Mouse (Mus musculus): ENCODE data around the gene Med31. TPM values are rescaled to one million over a fixed set of nuclear protein-coding genes. Genes with fewer than 3 reads are reported as not detected.

Gene Med31
- 61.1 and 68.5 TPM in 2 replicates for polyA plus RNA-seq (2014; fragmentation: Nextera tagmentation; extraction: Ambion mirVana)

- DNase-seq (peak; percentile 88), ATAC-seq (ENCODE audit: low FRiP score, low TSS enrichment) (peak; percentile 85)
- Histone ChIP-seq H3K27me3 (ENCODE audit: control insufficient read depth, insufficient read depth, low read length) (no peaks in the 10 kb centered on the region), H3K9ac (replicated peaks; ENCODE audit: low read length) (peak within 1 kb of the TSS; percentile 69), H3K4me1 (ENCODE audit: control insufficient read depth, insufficient read depth, low read length) (peaks cover 22% of the 10 kb centered on the region), H3K27ac (replicated peaks; ENCODE audit: low read depth, low read length) (peak within 1 kb of the TSS; percentile 84), H3K36me3 (ENCODE audit: control insufficient read depth, insufficient read depth, low read length) (peaks cover 23% of the 10 kb centered on the region), H3K4me2 (ENCODE audit: low read length) (peak within 1 kb of the TSS; percentile 72), H3K9me3 (ENCODE audit: control insufficient read depth, low read length) (no peaks in the 10 kb centered on the region), H3K4me3 (replicated peaks; ENCODE audit: low read depth, low read length) (peak within 1 kb of the TSS; percentile 84)
- WGBS = 2% methylated on average over 29 of the region's 29 CpGs
Measured at GRCm38 (mm10) chr11:72215410-72215797, at the start of gene Med31. TSS of gene Med31 (minus strand) at chr11:72215592.

- Histone ChIP-seq H3K4me3 (replicated peaks; ENCODE audit: low read depth, low read length) (no peak overlapping the region), H3K27ac (replicated peaks; ENCODE audit: low read depth, low read length) (no peak overlapping the region), H3K27me3 (ENCODE audit: control insufficient read depth, insufficient read depth, low read length) (no peaks in the 10 kb centered on the region), H3K9me3 (ENCODE audit: control insufficient read depth, low read length) (no peaks in the 10 kb centered on the region), H3K36me3 (ENCODE audit: control insufficient read depth, insufficient read depth, low read length) (no peaks in the 10 kb centered on the region), H3K9ac (replicated peaks; ENCODE audit: low read length) (no peak overlapping the region), H3K4me1 (ENCODE audit: control insufficient read depth, insufficient read depth, low read length) (no peaks in the 10 kb centered on the region), H3K4me2 (ENCODE audit: low read length) (no peak overlapping the region)
- DNase-seq = no peak
- whole genome bisulfite sequencing = 92% methylated on average over 2 of the region's 2 CpGs
- no peak for ATAC-seq (ENCODE audit: low FRiP score, low TSS enrichment)
Measured at GRCm38 (mm10) chr11:72256441-72256840, 41.0 kb upstream of the Med31 start.

DNA sequence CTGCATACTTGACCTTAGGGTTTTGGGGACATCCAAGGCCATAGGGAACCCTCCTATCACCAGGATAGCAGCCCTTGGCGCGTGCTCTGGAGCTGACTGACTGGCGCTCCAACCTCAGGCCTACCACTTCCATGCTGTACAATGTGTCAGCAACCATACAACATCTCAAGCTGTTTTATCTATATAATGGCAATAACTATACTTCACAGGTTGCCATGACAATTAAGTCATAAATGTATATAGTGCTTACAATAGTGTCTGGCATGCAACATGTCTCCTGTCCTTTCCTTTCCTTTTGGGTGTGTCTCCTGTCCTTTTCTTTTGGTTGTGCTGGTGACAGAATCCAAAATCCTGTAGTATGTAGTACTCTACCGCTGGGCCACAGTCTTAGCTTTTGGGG lies 40.2 kb upstream of the Med31 start:
- Histone ChIP-seq H3K4me1 (ENCODE audit: control insufficient read depth, insufficient read depth, low read length) (no peaks in the 10 kb centered on the region), H3K4me3 (replicated peaks; ENCODE audit: low read depth, low read length) (no peak overlapping the region), H3K27me3 (ENCODE audit: control insufficient read depth, insufficient read depth, low read length) (no peaks in the 10 kb centered on the region), H3K36me3 (ENCODE audit: control insufficient read depth, insufficient read depth, low read length) (no peaks in the 10 kb centered on the region), H3K27ac (replicated peaks; ENCODE audit: low read depth, low read length) (no peak overlapping the region), H3K9ac (replicated peaks; ENCODE audit: low read length) (no peak overlapping the region), H3K9me3 (ENCODE audit: control insufficient read depth, low read length) (no peaks in the 10 kb centered on the region), H3K4me2 (ENCODE audit: low read length) (no peak overlapping the region)
- DNase-seq (no peak), ATAC-seq (ENCODE audit: low FRiP score, low TSS enrichment) (no peak)
- WGBS = 97% methylated on average over 4 of the region's 4 CpGs

- no peaks in the 10 kb centered on the region for H3K36me3 ChIP-seq (ENCODE audit: control insufficient read depth, insufficient read depth, low read length)
- DNase-seq (no peak), ATAC-seq (ENCODE audit: low FRiP score, low TSS enrichment) (no peak)
- H3K27me3 ChIP-seq (ENCODE audit: control insufficient read depth, insufficient read depth, low read length) = no peaks in the 10 kb centered on the region
- 87% methylated on average over 8 of the region's 8 CpGs for WGBS
- H3K4me1 ChIP-seq (ENCODE audit: control insufficient read depth, insufficient read depth, low read length) = no peaks in the 10 kb centered on the region
- no peaks in the 10 kb centered on the region for H3K9me3 ChIP-seq (ENCODE audit: control insufficient read depth, low read length)
- no peak overlapping the region for H3K27ac ChIP-seq (replicated peaks; ENCODE audit: low read depth, low read length)
- no peak overlapping the region for H3K4me3 ChIP-seq (replicated peaks; ENCODE audit: low read depth, low read length)
- no peak overlapping the region for H3K4me2 ChIP-seq (ENCODE audit: low read length)
- H3K9ac ChIP-seq (replicated peaks; ENCODE audit: low read length) = no peak overlapping the region
Measured at GRCm38 (mm10) chr11:72245196-72245753, 29.9 kb upstream of the Med31 start.

DNA sequence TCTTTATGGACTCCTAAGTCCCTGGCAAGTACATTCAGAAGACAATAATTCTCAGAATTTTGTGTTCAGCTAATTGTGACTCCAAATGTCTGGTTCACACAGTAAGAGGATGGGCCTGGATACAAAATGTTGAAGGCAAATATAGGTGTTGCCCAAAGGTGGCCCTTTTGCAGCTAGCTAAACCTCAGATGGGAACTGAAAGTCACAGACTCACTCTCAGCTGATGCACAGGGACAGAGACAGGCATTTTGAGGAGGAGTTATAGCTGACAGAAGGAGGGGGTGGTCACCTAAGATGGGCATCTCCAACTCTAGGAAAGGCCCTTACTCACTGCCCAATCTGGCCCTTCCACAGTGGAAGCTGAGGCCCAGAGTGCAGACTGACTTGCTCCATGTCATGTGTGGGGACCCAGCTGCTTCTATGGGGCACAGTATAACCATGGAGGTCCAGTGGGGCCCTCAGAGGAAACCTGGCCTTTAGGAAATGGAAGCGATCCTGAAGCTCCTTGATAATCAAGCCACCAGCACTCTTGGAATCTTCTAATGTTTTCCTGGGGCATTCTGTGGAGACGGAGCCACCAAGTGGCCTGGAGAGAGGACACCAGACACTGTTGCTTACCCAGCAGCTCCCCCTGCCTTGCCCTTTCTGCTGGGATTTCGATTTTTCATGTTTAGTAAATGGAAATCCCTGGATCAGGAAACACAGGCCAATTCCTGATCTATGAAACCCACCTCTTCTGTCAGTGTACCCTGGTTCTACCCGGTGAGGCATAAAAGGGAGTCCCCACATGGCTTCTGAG lies 24.9 kb upstream of the Med31 start:
- H3K36me3 ChIP-seq (ENCODE audit: control insufficient read depth, insufficient read depth, low read length) = no peaks in the 10 kb centered on the region
- no peak overlapping the region for H3K4me3 ChIP-seq (replicated peaks; ENCODE audit: low read depth, low read length)
- no peaks in the 10 kb centered on the region for H3K9me3 ChIP-seq (ENCODE audit: control insufficient read depth, low read length)
- WGBS = 77% methylated on average over 4 of the region's 4 CpGs
- no peaks in the 10 kb centered on the region for H3K4me1 ChIP-seq (ENCODE audit: control insufficient read depth, insufficient read depth, low read length)
- no peak for DNase-seq
- no peak overlapping the region for H3K27ac ChIP-seq (replicated peaks; ENCODE audit: low read depth, low read length)
- no peak for ATAC-seq (ENCODE audit: low FRiP score, low TSS enrichment)
- H3K9ac ChIP-seq (replicated peaks; ENCODE audit: low read length) = no peak overlapping the region
- no peaks in the 10 kb centered on the region for H3K27me3 ChIP-seq (ENCODE audit: control insufficient read depth, insufficient read depth, low read length)
- no peak overlapping the region for H3K4me2 ChIP-seq (ENCODE audit: low read length)

DNA sequence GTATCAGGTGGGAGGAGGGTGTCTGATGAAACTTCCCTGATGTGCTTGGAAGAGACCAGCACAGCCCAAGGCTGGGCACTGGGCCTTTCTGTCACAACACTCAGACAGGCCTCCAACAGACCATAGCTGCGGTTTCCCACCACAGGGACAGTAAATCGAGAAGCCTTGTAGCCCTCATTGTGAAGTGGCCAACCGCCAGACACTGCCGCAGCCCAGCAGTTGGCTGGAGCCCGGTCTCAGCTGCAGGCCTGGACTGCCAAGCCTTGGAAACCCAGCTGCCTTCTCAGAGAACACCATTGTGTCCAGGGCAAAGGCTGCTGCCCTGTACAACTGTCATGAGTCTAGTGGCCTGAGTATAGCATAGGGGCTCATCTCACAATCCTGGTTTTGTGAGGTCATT lies 18.6 kb upstream of the Med31 start:
- Histone ChIP-seq H3K4me2 (ENCODE audit: low read length) (no peak overlapping the region), H3K27me3 (ENCODE audit: control insufficient read depth, insufficient read depth, low read length) (no peaks in the 10 kb centered on the region), H3K36me3 (ENCODE audit: control insufficient read depth, insufficient read depth, low read length) (no peaks in the 10 kb centered on the region), H3K27ac (replicated peaks; ENCODE audit: low read depth, low read length) (no peak overlapping the region), H3K9me3 (ENCODE audit: control insufficient read depth, low read length) (no peaks in the 10 kb centered on the region), H3K4me1 (ENCODE audit: control insufficient read depth, insufficient read depth, low read length) (no peaks in the 10 kb centered on the region), H3K9ac (replicated peaks; ENCODE audit: low read length) (no peak overlapping the region), H3K4me3 (replicated peaks; ENCODE audit: low read depth, low read length) (no peak overlapping the region)
- DNase-seq = no peak
- WGBS = 82% methylated on average over 5 of the region's 5 CpGs
- no peak for ATAC-seq (ENCODE audit: low FRiP score, low TSS enrichment)

- no peak for DNase-seq
- Histone ChIP-seq H3K4me1 (ENCODE audit: control insufficient read depth, insufficient read depth, low read length) (no peaks in the 10 kb centered on the region), H3K27ac (replicated peaks; ENCODE audit: low read depth, low read length) (no peak overlapping the region), H3K4me2 (ENCODE audit: low read length) (no peak overlapping the region), H3K36me3 (ENCODE audit: control insufficient read depth, insufficient read depth, low read length) (no peaks in the 10 kb centered on the region), H3K9me3 (ENCODE audit: control insufficient read depth, low read length) (no peaks in the 10 kb centered on the region), H3K4me3 (replicated peaks; ENCODE audit: low read depth, low read length) (no peak overlapping the region), H3K9ac (replicated peaks; ENCODE audit: low read length) (no peak overlapping the region), H3K27me3 (ENCODE audit: control insufficient read depth, insufficient read depth, low read length) (no peaks in the 10 kb centered on the region)
- 86% methylated on average over 1 of the region's 1 CpGs for WGBS
- ATAC-seq (ENCODE audit: low FRiP score, low TSS enrichment) = no peak
Measured at GRCm38 (mm10) chr11:72232991-72233390, 17.6 kb upstream of the Med31 start.

DNA sequence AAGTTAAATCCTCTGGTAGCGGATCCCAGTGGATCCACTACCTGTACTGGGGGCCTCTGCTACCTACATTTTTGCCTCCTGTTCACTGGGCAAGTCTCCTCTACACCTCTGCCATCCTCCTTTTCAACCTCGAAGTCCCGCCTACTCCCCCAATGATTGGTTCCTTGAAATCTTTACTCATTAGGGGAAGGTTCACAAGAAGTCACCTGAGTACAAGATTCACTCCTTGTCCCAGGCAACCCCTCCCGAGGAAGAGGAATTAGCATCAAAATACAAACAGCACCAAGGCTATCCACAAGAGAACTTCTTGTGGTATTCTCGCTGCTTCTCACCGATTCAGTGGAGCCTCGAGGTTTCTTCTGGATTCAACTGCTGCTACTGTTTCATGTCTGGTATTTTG lies 16.7 kb upstream of the Med31 start:
- no peak overlapping the region for H3K27ac ChIP-seq (replicated peaks; ENCODE audit: low read depth, low read length)
- no peaks in the 10 kb centered on the region for H3K4me1 ChIP-seq (ENCODE audit: control insufficient read depth, insufficient read depth, low read length)
- H3K4me2 ChIP-seq (ENCODE audit: low read length) = no peak overlapping the region
- WGBS = 89% methylated on average over 7 of the region's 7 CpGs
- ATAC-seq (ENCODE audit: low FRiP score, low TSS enrichment) (no peak), DNase-seq (no peak)
- H3K36me3 ChIP-seq (ENCODE audit: control insufficient read depth, insufficient read depth, low read length) = no peaks in the 10 kb centered on the region
- no peaks in the 10 kb centered on the region for H3K27me3 ChIP-seq (ENCODE audit: control insufficient read depth, insufficient read depth, low read length)
- H3K4me3 ChIP-seq (replicated peaks; ENCODE audit: low read depth, low read length) = no peak overlapping the region
- H3K9me3 ChIP-seq (ENCODE audit: control insufficient read depth, low read length) = no peaks in the 10 kb centered on the region
- no peak overlapping the region for H3K9ac ChIP-seq (replicated peaks; ENCODE audit: low read length)

DNA sequence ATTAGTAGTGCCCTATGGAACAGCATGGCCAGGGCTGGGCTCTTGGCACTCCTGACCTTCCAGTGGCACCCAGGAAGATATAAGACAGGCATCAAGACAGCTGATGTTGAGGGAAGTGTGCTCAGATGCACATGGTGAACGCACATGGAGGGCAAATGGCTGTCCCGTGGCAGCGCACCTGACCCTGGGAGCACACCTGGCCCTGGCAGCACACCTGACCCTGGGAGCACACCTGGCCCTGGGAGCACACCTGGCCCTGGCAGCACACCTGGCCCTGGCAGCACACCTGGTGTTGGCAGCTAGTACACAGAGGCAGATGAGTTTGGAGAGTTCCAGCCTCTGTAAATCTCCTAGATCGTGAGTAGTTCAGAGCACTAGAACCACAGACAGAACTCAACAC lies 13.1 kb upstream of the Med31 start:
- Histone ChIP-seq H3K9me3 (ENCODE audit: control insufficient read depth, low read length) (no peaks in the 10 kb centered on the region), H3K4me1 (ENCODE audit: control insufficient read depth, insufficient read depth, low read length) (no peaks in the 10 kb centered on the region), H3K4me3 (replicated peaks; ENCODE audit: low read depth, low read length) (no peak overlapping the region), H3K27ac (replicated peaks; ENCODE audit: low read depth, low read length) (no peak overlapping the region), H3K4me2 (ENCODE audit: low read length) (no peak overlapping the region), H3K36me3 (ENCODE audit: control insufficient read depth, insufficient read depth, low read length) (no peaks in the 10 kb centered on the region), H3K27me3 (ENCODE audit: control insufficient read depth, insufficient read depth, low read length) (no peaks in the 10 kb centered on the region), H3K9ac (replicated peaks; ENCODE audit: low read length) (no peak overlapping the region)
- 91% methylated on average over 4 of the region's 4 CpGs for WGBS
- DNase-seq (no peak), ATAC-seq (ENCODE audit: low FRiP score, low TSS enrichment) (no peak)

All from midbrain, embryonic 14.5 days (tissue).